Mouse (Mus musculus): Measurements from ENCODE around the gene Gm20388. TPM values are rescaled to one million over a fixed set of nuclear protein-coding genes. Genes with fewer than 3 reads are reported as not detected.

Gm20388 gene
- total RNA-seq, 1 experiment from 2014 or later: 3.6 TPM

DNA sequence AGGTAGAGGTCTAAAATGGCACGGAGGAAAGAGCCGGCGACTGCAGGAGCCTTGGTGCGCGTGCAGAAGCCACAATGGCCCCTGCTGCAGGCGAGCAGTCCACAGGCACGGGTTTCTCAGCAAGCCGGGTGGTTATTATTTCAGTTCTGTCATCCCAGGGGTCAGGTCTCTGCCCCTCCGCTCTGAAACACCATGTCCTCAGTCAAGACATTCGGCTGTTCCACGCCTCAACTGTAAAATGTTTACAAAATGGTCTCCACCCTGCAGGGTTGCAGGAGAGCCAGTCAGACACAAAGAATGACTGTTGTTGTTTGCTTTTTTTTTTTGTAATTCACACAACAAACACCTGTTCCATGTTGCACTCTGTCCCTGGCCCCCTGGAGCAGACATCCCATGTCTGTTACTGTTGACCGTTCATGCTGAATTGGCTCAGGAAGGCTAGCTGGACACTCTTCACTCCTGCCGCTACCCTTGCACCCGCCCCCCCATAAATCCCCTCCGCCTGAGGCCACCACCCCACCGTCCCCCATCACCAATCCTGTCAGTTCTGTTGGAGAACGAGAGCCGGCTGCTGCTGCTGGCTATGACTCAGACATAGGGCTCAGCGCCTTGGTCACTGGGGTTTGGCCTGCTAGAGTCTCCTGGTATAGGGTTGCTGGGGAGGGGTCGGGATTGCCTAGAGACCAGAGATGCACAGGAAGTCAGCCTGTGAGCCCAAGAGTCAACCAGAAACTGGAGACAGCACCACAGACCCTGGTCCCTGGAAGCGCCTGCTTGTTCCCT lies 350.9 kb downstream of the Gm20388 start:
- DNase-seq: no peak

DNA sequence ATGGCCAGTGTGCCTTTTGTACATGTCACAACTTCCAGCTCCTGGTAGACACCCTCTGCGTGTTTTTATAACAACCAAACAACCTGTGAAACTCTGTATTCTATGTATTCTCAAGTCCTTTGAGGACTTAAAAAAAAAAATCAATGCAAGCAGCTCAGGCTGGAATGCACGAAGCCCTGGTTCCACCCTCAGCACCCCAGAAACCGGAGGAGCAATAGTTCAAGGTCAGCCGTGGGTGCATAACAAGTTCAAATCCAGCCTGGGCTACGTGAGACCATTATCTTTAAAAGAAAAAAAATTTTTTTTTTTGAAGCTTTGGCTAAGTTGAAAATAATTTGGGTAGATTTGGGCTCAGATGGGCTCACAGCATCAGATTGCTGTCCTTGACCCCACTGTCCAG lies 353.2 kb downstream of the Gm20388 start:
- no peak for DNase-seq

DNA sequence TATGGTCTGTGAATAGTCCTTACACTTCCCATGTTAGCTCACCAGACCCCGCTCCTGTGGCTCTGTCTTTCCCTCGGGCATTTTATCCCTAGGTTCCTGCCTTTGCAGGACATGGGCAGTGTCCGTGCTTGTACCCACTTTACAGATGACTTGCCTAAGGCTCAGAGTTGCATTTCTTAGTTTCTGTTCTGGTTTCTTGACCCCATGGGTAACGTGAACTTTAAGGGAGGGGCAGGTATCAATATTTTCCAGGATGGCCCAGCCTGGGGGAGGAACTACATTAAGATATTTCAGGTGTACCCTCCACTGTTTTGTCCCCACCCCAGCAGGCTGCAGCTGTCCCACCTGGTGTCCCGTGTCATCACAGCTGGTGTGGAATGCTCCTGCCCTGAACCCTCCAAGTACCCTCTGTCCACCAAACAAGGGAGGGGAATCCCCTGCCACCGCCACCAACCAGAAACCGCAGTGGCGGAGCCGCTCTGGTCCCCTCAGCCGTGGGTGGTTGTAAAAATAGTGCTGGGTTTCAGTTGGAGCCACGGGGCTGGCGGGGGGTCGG lies 353.8 kb downstream of the Gm20388 start:
- no peak for DNase-seq

DNA sequence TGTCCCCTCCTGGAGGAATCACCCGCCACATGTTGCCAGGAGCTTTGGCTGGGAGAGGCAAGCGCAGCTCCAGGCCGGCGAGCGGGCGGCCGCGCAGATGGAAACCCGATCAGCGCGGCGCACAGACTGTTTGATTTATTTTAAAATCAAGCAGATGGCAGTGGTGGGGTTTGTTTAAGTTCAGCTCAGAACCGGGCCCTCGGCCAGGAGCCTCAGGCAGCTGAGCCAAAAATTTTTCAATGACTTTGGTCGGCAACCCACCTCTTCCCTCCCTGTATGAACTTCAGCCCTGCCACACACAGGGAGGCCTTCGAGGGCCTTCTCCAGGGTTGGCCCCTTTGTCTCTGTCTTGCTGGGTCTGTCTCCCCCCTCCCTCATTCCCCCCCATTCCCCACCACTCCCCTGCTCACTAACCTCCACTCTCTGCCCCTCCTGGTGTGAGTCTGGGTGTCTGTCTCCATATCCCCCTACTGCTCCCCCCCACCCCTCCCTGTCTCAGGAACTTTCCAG lies 354.4 kb downstream of the Gm20388 start:
- DNase-seq: peak; percentile 67

DNA sequence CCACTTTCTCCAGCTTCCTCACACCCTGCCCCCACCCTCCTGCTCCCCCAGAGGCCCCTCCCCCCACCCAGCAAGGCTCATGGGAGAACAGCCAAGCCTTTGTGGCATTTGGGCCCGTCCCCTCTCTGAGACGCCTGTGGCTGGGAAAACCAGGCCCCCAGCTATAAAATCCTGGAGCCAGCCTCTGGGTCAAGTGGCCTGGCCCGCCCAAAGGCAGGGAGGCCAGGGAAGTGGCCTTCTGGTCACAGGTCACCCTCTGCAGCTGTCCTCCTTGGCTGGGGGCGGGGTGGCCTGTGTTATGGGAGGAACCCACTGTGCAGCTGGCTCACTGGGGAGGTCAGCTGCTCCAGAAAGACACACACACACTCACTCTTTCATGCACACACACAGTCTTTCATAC lies 354.8 kb downstream of the Gm20388 start:
- DNase-seq: peak; percentile 70

DNA sequence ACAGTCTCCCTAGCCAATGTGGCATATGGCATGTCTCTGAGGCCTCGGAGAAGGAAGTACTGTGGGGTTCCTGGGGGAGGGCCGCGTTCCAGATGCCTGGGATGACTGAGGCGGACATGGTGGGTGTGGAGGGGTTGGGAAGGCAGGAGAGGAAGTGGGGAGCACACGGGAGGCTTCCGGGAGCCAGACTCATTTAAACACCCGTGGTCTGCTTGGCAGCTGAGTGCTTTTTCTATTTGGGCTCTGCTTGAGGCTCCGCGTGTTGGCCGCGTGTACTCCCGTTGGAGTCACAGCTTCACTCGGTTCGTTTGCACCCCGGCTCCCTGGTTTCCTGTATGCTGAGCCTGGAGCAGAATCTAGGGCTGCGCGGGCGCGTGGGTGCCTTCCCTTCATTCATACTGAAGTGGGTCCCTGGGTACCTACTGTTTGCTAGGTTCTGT lies 357.9 kb downstream of the Gm20388 start:
- DNase-seq: no peak

DNA sequence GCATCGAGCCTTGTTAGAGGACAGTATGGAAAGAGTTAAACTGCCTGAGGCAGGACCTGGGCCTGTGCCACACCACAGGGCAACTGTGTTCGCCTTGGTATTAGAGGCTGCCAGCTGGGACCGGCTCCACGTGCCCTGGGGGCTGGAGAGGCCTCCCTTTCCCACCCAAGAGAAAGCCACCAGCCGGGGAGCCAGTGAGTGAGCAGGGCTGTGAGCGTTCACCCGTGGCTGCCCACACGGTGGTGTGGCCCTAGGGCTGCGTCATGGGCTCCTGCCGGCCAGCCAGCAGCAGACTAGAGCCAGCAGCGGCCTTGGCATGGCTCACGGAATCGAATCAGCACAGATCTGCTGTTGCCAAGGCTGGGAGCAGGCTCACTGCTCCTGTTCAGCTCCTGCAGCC lies 359.8 kb downstream of the Gm20388 start:
- peak; percentile 85 for DNase-seq

DNA sequence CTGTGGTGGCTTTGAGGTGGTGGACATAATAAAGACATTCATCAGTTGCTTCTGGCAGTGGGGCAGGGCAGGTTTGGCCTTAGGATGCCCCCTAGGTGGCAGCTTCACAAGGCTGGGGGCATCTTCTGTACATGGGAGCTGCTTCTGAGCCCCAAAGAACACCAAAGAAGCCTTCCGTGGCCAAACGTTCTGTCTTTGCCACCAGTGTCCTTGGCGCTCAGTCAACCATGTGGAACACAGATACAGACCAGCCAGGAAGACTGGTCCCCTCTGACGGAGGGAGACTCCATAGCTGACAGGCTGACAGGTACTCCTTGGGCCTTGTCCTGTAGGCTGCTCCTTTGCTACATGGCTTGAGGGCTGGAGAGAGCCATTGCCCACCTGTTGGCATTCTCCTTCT lies 362.8 kb downstream of the Gm20388 start:
- peak; percentile 56 for DNase-seq

DNA sequence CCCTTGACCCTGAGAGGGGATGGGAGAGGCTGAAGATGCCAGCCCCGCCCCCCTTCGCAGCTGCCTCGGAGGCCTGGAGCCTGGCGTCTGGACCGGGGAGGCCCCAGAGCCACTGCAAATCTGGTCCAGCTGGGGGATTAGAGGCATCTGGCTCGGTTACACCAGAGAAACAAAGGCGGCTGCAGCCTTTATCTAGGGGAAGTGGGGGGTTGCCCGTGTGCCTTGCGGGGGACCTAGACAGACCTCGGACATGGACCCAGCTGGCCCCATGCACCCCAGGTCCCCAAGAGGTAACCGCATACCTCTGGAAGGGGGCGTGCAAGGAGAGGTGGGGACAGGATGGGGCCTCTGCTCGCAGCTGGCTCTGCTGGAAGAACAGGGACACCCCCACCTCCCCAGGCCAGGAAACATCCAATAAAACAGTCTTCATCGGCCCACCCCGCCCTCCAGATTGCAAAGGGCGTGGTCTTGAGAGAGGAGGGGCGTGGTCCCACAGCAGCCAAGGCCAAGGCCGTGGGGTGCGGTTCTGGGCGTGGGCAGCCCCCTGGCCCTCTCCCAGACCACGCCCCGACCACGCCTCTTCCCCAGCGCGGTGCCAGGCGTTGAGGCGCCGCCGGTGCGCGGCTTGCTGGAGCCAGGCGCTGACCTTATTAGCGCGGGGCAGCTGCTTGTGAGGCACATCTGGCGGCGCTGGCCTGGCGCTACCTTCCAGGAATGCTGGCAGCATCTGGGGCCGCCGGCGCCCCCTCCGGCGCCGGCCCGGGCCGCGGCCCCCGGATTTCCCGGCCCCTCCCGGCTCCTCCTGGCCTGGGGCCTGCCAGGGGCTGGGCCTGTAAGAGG lies 365.6 kb downstream of the Gm20388 start:
- peak; percentile 96 for DNase-seq

DNA sequence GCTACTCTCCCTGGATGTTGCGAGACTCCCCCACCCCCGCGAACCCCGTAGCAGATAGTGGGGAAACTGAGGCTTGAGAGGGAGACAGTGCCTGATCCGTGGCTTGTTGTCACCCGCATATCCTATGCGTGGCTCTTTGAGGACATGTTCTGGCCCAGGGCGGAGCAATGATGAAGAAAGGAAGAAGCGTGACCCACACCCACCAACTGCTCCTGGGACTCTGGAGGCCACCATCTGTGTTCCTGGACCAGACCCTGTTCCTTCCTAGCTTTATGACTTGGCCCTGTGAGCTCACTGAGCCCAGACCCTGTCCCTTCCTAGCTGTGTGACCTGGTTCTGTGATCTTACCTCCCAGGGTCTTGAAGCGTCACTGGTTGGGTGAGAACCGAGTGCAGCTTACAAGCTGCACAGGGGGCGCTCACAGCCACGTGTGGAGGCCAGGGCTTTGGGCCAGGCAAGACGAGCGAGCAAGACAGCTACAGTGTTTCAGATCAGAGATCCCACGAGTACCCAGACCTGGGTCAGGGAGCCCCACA lies 366.3 kb downstream of the Gm20388 start:
- no peak for DNase-seq

DNA sequence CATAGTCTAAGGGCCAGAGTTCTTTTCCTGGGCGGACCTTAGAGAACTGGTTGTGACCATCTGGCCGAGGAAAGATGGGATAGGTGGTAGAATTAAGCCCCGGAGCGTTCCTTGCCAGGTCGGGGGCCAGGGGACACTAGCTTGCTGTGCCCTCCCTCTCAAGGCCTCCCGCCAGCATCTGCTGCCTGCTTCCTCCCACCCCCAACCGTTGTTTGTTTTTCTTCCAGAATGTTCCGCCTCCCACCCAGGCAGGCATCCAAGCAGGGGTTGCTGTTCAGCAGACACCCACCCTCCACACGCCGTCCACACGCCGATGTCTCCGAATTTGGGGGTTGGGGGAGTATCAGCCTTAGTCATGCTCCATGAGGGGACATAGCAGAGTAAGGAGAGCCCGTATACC lies 367.4 kb downstream of the Gm20388 start:
- DNase-seq: no peak

DNA sequence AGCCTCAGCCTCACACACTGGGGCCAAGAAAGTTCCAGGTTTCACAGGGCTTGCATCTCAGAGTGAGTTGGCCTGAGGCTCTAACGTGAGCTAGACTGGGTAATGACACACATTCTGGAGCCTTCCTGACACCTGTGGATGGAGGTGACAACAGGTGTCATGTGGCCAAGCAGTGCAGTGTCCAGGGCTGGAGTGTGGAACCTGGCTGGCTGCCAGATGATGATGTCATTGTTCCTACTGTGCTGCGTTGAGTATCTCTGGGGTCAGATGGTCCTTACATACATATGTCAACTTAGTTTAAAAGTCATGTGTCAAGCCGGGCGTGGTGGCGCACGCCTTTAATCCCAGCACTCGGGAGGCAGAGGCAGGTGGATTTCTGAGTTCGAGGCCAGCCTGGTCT lies 368.8 kb downstream of the Gm20388 start:
- no peak for DNase-seq

DNA sequence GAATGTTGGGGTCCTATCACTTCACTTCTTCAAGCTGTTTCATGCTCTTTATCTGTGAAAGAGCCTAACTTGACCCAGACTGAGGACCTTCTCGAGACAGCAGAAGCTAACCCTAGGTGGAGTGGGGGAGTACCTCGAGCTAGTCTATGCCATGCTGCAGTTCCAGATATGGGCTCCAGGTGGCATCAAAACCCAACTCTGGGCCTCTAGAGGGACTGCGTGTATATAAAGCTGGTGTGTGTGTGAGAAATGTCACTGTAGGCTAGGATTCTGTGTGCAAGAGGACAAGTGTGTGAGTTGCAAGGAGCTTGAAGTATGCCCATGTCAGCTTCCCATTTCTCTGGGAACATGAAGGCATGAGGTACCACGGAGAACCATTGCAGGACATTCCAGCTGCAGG lies 370.8 kb downstream of the Gm20388 start:
- DNase-seq: peak; percentile 75

DNA sequence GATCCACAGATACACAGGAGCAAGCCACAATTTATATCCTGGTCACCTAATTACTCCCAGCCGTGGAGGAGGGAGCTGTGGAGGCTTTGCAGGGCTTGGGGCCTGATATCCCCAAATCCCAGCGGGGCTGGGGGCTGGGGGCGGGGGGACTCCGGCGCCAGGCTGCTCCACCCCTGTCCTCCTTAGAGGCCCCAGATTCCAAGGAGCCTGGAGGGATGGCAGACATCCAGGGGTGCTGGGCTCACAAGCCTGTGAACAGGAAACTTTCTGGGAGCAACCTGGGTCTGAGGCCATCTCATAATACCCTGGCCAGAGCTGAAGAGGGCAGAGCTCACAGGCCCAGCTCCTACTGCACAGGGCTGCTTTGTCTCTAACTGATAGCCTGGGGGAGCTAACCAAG lies 371.8 kb downstream of the Gm20388 start:
- DNase-seq: no peak

DNA sequence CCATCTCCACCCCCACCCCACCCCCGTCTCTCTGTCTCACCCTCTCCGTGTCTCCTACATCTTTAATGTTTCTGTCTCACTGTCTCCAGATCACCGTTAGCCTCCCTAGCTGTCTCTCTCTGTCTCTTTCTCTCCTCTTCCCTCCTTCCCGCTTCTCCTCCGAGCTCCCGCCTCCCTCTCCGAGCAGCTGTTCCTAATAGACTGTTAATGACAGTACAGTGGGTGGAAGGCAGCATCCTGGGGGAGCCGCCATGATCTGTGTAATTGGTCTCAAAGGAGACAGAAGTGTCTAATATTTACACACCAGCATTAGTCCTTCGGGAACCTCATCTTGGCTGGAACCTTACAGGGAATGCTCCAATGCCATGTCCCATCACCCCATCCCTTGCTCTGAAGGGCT lies 373.6 kb downstream of the Gm20388 start:
- DNase-seq: no peak

DNA sequence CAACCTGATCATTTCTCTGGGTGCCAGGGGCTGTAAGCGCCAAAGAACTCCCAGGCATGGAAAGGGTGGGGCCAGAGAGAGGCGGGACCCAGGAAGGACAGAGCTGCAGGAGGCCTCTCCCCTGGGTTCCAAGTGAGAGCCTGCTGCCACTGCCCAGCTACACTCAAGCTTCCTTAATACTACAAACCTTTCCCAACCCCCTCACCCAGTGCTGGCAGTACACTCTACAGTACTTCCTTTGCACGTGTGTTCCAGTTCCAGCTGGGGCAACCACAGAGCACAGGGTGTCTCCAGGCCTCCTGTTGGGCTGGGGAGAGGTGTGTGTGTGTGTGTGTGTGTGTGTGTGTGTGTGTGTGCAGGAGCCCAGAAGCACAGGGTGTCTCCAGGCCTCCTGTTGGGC lies 374.4 kb downstream of the Gm20388 start:
- no peak for DNase-seq

DNA sequence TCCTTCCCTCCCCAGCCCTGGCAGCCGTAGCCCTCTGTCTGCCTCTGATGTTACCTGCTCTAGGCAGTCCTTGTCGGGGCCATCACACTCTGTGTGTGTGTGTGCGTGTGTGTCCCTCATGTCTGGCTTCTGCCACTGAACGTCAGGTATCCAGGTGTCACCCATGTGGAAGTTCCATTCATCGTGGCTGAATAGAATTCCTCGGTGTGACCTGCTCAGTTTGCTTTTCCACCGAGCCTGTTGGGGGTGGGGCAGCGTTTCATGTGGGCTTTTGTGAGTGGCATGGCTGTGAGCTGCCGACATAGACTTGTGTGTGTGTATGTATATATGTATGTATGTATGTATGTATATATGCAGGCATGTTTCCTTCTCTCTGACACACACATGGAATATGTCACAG lies 375.2 kb downstream of the Gm20388 start:
- DNase-seq: no peak

DNA sequence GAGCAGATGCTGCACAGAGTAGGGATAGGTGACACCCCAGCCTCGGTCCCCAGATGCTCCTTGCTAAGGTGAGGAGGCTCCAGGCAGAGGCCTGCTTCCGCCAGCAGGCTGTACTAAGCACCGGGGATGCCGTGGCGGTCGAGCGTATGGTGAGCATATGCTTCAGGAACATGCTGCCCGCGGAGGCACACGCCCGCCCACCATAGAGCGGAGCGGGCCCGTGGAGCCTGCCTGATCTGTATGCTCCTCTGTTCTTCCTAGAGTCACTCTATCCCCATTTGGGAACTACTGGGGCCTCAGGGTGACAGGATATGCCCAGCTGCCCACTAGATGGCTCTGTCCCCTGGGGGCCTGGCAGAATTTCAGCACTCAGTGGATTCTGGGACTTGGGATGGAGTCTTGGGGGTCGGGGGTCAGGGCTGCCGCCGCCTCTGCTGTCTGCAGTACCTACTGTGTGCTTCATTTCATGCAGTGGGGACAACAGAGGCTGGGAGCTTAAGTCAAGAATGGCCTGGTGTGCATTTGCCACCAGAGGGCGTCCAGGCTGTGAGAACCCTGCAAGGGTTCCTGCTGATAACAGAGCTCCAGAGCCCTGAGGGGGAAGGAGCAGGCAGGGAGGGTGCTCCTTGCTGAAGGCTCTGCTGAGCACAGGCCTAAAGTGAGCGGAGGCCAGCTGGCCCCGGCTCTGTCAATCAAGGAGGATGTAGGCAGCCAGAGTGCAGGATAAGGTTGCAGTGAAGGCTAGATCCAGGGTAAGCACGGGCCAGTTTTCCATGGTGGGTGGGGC lies 377.7 kb downstream of the Gm20388 start:
- DNase-seq: peak; percentile 66

DNA sequence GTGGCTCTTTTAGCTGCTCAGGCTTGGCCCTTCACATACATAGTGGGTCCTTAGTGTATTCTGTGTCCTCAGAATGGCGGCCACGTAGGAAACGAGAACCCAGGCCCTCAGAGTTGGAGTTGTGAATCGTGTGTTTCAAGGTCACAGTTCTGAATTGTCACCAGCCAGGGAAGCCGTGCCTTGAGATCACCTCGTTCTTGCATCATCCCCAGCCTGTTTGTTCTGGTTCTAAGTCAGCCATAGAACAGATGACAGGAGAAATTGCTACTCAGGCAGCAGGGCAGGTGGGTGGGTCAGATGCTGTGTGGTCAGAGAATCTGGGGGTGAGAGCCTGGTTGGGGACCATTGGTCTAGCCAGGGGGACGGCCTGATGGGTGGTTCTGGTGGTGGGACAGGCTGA lies 378.6 kb downstream of the Gm20388 start:
- DNase-seq: no peak

DNA sequence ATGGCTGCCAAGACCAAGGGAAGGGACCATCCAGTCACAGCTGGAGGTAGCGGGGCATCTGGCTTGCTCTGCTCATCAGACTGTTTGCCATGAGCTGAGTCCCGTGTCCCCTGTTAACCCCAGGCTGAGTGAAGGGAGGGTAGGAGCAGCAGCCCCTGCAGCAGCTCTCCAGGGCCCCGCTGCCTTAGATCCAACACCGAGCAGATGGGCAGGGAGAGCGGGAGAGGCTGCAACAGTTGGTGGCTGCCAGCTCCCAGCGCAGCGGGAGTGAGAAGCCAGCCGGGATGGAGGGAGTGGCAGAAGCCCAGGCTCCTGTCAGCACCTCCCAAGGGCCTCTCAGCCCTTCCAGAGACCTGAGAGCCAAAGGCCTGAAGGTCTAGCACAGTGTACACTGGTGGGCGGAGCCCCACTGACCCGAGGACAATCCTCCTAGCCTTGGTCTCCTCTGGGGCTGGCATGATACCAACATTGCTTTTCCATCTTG lies 379.1 kb downstream of the Gm20388 start:
- DNase-seq: peak; percentile 52

DNA sequence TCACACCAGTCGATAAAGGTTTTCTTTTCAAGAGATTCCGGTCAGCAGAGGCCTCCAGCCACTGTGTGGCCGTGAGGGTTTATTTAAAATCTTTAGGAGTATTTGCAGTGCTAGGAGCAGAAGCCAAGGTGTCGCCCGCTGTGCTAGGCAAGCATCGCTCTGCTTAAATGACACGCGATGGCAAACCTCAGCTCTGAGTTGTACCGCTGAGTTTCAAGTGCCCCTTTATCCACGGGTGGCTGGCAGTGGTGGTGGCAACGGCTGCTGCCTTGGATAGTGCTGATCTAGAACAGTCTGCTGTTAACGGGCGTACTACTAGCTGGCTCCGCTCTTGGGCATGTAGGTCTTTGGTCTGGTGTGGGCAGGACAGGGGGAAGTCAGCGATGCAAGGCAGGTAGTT lies 380.0 kb downstream of the Gm20388 start:
- DNase-seq: no peak

DNA sequence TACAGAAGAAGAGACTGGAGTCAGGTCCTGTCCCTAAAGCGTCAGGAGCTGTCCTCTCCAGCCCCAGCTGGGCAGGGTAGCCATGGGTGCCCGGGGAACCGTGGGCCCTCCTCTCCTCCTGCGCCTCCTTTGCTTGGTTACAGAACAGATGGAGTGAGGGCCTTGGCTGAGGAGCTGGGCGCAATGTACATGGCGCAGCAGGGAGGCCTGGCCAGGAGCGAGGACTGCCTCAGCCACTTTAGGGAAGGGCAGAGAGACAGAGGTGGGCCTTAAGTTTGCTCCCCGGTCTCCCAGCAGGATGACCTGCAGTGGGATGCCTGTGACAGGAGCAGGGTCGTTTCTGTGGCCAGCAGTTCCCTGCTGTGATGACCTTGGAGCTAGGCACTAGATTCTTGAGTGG lies 381.0 kb downstream of the Gm20388 start:
- DNase-seq: no peak
